Mouse (Mus musculus): ENCODE results near the gene Ilf2. TPM values are rescaled to one million over a fixed set of nuclear protein-coding genes. Genes with fewer than 3 reads are reported as not detected.

Gene Ilf2
- polyA plus RNA-seq, 2 experiments from 2014 or later: 99.7 to 101 TPM

DNA sequence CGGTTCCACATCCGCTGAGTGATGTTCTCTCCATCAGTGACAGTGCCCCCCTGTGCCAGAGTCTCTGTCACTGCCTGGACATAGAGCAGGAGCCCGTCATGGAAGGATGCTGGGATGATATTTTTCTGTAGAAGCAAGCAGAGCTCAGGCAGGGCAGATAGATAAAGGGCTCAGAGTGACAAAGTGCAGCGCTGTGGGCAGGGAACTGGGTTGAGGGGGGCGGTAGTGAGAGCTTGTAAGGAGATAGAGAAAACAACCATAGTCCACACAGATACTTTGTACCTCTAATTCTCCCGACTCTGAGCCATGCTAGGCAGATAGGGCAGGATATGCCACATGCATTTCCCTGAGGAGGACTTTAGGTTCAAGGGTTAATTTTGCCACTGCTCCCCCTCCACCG, 13.3 kb upstream of the Ilf2 start:
- no peak for ATAC-seq

DNA sequence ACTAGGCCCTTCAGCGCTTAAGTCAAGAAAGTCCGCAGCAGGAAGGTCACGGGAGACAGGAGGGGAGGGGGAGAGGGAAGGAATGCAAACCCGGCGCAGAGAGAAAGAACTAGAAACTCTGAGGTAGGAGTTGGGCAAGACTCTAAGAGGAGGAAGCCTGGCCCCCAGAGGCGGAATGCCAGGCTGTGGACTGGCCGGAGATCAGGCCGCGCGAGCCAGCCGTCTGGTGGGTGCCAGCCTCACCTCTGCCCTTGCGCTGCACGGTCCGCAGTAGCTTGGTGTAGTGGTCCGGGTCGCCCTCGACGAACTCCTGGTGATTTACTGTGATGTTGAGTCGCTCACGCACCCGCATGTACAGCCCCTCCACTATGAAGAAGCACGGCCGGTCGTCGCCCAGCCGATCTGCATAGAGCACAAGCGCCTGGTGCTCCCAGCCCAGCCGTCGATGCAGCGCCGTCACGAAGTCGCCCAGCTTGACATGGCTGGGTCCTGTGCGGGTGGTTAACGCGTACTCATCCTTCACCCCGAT, 11.3 kb upstream of the Ilf2 start:
- no peak for ATAC-seq

GRCm38 (mm10) chr3:90465081-90465685, 10.7 kb upstream of the Ilf2 start:
- ATAC-seq: no peak

DNA sequence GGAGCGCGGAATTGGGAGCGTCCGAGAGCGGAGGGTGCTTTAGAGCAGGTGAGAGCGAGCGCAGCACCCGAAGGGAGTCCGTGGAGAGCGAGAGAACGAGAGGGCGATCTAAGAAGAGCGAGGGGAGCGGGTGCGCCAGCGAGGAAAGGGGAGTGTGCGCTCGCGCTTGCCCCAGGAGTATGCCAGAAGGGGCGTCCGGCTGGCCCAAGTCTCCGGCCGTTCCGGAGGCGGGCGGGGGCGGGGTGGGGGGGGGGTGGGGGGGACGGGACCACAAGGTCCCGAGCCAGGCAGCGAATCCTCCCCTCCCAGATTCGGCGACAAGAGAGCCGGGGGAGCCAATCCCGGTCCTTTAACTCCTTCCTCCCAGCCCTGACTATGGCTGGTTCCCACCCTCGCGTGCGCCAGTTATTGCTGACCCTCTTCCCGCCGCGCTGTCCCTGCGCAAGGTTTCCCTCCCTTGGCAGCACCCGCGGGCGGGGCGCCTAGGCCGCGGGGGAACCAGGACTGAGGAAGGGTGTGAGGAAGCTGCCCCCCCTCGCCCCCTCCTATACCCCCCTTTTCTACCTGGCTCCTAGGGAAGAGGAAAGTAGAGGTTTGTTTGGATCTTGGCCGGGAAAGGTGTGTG, 10.1 kb upstream of the Ilf2 start, which contains the start of gene Npr1:
Npr1 (minus strand) TSS at position 181 of the 625 bp plus-strand sequence.
- no peak for ATAC-seq

GRCm38 (mm10) chr3:90466311-90466766, 9.6 kb upstream of the Ilf2 start:
- ATAC-seq: no peak

DNA sequence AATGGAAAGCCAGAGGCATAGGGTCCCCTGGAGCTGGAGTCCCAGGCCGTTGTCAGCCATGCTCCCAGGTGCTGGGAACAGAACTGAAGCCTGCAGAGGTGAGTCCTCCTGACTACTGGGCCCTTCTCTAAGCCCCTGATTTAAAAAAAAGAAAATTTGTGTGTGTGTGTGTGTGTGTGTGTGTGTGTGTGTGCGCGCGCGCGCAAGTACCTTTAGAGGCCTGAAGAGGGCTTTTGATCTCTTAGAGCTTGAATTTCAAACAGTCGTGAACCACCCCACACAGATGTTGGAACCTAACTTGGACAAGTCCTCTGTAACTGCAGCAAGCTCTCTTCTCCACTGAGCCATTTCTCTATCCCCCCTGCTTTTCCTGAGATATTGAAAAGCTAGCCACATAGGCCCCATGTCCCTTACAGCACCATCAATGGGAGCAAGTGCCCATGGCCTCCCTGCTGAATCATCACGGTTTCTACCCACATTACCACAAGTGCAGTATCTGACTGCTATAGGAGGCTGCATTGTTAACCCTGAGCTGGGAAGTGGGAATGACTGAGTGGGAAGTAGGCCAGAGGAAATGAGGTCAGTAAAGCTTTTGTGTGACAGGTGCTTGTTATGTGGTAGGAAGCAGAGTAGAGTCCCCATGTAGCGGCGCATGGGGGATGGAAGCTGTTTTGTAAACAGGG, 8.2 kb upstream of the Ilf2 start:
- ATAC-seq: no peak

DNA sequence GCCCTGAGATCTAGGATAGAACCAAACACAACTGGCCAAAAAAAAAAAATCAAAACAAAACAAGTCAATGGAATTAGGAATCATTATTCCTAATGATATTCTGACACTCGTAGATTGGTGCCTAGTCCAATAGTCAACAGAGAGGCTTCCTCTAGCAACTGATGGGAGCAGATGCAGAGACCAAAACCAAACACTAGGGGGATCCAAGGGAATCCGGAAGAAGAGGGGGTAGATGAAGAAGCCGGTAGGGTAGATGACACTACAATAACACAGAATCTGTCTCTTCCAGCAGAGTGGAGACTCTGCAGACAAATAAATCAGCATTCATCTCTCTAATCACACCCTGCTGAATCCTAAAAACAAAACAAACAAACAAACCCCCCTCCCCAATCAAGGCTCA, 3.7 kb upstream of the Ilf2 start:
- ATAC-seq: peak; percentile 37

DNA sequence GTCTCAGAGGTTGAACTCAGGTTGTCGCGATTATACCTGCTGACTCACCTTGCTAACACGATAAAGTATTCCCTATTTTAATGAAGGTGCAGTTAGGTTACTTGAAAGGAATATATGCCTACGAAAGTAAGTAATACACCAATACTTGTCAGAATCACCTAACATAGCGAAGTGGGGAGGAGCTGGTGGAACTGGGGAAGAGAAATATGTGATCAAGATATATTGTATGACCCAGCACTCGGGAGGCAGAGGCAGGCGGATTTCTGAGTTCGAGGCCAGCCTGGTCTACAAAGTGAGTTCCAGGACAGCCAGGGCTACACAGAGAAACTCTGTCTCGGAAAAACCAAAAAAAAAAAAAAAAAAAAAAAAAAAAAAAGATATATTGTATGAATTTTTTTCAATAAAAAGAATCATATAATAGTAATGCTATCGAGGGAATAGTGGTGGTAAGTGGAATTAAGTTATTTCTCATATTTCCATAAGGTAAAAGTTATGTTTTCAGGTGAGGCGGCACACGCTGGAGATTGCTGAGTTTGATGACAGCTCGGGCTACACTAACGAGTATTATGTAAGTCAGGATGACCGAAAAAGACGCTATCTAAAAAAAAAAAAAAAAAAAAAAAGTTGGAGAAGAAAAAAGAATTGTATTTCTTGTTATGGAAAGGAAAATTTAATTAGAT, 635 bp upstream of the Ilf2 start:
- ATAC-seq: peak; percentile 7

GRCm38 (mm10) chr3:90486998-90487397, 11.1 kb downstream of the Ilf2 start:
- ATAC-seq: no peak

GRCm38 (mm10) chr3:90488576-90488975, 12.7 kb downstream of the Ilf2 start:
- ATAC-seq: no peak

- peak; percentile 98 for ATAC-seq
These were observed 14.8 kb downstream of the Ilf2 start, which contains the start of gene Snapin for GRCm38 (mm10) chr3:90490696-90491256. Gene Snapin, minus strand, starts transcription at chr3:90491033.

- ATAC-seq: peak; percentile 29
These were observed 15.4 kb downstream of the Ilf2 start for GRCm38 (mm10) chr3:90491350-90491749.

DNA sequence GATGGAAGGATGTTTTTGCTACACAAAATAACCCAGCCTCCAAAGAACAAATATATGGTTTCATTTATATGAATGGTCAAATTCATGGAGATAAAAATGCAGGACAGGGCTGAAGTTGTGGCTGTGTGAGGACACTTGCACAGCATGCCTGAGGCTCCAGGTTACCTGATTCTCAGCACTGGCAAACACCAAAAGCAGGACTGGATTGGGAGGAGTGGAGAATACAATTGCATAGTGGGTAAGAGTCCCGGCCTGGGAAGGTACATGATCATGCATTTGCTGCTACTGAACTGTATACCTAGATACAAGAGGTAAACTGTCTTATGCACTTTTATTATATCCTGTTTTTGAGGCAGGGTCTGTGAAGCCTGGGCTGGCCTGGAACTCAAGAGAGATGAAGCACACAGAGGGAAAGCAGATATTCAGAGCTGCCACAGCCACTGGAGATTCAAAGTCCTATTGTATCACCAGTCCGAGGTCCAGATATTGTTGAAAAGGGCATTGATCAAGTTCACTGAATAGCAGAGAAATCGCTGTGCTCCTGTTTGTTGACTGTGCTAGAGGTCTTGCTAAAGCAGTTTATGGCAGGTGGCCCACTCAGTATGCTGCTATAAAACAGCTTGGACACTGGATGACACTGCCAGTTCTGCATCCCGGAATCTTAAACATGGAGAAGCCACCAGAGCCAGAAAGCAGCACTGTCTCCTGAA, 18.1 kb downstream of the Ilf2 start:
- no peak for ATAC-seq

GRCm38 (mm10) chr3:90495850-90496525, 20.1 kb downstream of the Ilf2 start:
- ATAC-seq: no peak

DNA sequence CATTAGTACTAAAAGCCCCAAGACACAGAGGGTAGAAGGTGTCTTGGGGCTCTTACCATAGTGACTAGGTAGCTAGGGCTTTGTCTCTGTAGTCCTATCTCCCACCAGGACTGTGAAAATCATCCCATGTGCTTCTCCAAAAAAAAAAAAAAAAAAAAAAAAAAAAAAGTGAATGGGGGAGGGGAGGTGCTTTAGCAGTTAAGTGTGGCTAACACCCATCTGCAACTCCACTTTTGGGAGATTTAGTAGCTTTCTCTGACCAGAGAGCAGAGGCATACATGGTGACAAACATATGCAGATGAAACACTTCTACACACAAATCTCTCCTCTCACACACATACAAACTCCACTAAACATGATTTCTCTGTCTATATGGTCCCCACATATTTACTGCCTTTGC, 21.7 kb downstream of the Ilf2 start:
- ATAC-seq: no peak

DNA sequence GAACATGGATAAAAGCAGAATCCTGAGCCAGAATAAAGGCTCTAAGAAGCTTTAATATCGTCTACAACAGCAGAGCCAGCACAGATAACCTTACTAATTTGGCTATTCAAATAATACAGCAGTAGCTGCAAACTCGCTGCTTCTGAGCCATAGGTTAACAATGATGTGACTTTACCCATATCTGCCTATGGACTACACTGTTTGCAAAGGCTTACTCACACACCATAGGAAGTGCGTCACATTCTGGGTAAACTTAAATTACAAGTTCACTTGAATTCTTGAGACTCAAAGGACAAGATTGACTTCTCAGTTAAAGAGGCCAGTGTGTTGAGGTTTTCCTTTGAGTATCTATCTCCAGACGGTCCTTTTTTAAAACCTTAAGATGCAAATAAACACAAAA, 27.5 kb downstream of the Ilf2 start:
- ATAC-seq: no peak

GRCm38 (mm10) chr3:90505216-90505615, 29.3 kb downstream of the Ilf2 start:
- no peak for ATAC-seq

DNA sequence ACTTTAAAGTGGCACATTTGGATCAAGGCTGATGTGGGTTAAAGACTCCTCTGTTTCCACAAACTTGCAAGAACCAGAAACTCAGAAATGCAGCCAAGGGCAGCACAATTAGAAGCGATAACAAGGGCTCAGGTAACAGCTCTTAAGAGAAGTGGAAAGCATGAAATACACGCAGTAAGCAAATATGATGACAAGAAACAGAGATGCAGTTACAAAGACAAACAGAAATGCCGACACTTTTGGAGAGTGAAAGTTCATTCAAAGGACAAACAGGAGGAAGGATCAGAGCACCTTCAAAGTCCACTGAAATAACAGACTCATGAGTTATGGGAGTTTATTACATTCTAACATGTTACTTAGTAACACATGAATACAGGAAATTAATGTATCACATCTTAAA, 30.4 kb downstream of the Ilf2 start:
- ATAC-seq: no peak

DNA sequence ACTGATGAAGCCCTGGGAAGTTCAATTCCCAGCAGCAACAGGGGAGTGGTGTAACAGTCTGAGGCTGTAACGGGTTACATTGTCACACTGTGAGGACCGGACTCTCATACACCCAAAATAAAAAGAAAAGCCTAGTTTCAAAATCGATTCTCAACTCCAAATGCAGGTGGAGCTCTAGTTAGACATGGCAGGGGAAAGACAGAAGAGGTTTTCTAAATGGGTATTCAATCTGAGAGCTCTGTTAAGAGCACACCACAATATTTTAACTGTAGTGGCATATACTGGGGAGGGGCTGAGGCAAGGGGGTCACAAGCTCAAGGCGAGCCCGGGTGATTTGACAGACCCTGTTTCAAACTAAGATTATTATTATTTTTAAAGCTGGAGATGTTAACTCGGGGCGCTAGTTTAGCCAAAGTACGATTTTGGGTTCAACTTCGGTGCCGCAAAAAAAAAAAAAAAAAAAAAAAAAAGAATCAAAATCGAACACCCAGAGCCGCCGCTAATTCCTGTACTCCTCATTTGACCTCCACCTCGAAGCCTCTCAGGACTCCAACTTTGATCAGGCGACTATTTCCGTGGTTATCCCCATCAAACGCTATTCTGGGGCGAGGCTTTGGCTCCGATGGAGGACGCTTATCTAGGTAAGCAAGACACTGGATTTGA, 32.5 kb downstream of the Ilf2 start:
- no peak for ATAC-seq

- peak; percentile 89 for ATAC-seq
These were observed 33.2 kb downstream of the Ilf2 start, which contains the start of gene Chtop for GRCm38 (mm10) chr3:90508950-90509746. Gene Chtop, minus strand, starts transcription at chr3:90509498.
